Mouse (Mus musculus): ENCODE measurements around the gene Ttbk2. TPM values are rescaled to one million over a fixed set of nuclear protein-coding genes. Genes with fewer than 3 reads are reported as not detected.

Ttbk2 gene
- 3.1 and 7.9 TPM in 2 replicates for total RNA-seq (2014; fragmentation: Nextera tagmentation)
- 4.0 and 6.3 TPM in 2 replicates for total RNA-seq (2017)

GRCm38 (mm10) chr2:120850424-120851082, at the start of gene Ttbk2:
Ttbk2 (minus strand) TSS chr2:120850604.
- peak; percentile 99 for ATAC-seq (replicated peaks; ENCODE audit: poor library complexity, severe bottlenecking)

- ATAC-seq (replicated peaks; ENCODE audit: poor library complexity, severe bottlenecking) = no peak
These were observed 46.0 kb upstream of the Ttbk2 start for GRCm38 (mm10) chr2:120896361-120896760.

- no peak for ATAC-seq (replicated peaks; ENCODE audit: poor library complexity, severe bottlenecking)
These were observed 37.2 kb upstream of the Ttbk2 start for GRCm38 (mm10) chr2:120887601-120888000.

- ATAC-seq (replicated peaks; ENCODE audit: poor library complexity, severe bottlenecking) = no peak
These were observed 22.8 kb upstream of the Ttbk2 start for GRCm38 (mm10) chr2:120873192-120873591.

- no peak for ATAC-seq (replicated peaks; ENCODE audit: poor library complexity, severe bottlenecking)
These were observed 21.3 kb upstream of the Ttbk2 start for GRCm38 (mm10) chr2:120871447-120872336.

GRCm38 (mm10) chr2:120867336-120867735, 16.9 kb upstream of the Ttbk2 start:
- ATAC-seq (replicated peaks; ENCODE audit: poor library complexity, severe bottlenecking) = no peak

GRCm38 (mm10) chr2:120866561-120866960, 16.2 kb upstream of the Ttbk2 start:
- peak; percentile 52 for ATAC-seq (replicated peaks; ENCODE audit: poor library complexity, severe bottlenecking)

- ATAC-seq (replicated peaks; ENCODE audit: poor library complexity, severe bottlenecking) = no peak
These were observed 13.0 kb upstream of the Ttbk2 start for GRCm38 (mm10) chr2:120863389-120863788.

- ATAC-seq (replicated peaks; ENCODE audit: poor library complexity, severe bottlenecking) = no peak
These were observed 10.3 kb upstream of the Ttbk2 start for GRCm38 (mm10) chr2:120860699-120861098.

- ATAC-seq (replicated peaks; ENCODE audit: poor library complexity, severe bottlenecking) = no peak
These were observed 7.7 kb upstream of the Ttbk2 start for GRCm38 (mm10) chr2:120858131-120858530.

GRCm38 (mm10) chr2:120853151-120853550, 2.7 kb upstream of the Ttbk2 start:
- no peak for ATAC-seq (replicated peaks; ENCODE audit: poor library complexity, severe bottlenecking)

- ATAC-seq (replicated peaks; ENCODE audit: poor library complexity, severe bottlenecking) = no peak
These were observed 2.2 kb upstream of the Ttbk2 start for GRCm38 (mm10) chr2:120852626-120853025.

- peak; percentile 18; the same call in 1 of the 2 replicates for ATAC-seq (replicated peaks; ENCODE audit: poor library complexity, severe bottlenecking)
These were observed 668 bp downstream of the Ttbk2 start, which contains the start of gene Cdan1 for GRCm38 (mm10) chr2:120849449-120850423. Cdan1 (minus strand) TSS chr2:120850128.

- ATAC-seq (replicated peaks; ENCODE audit: poor library complexity, severe bottlenecking) = no peak
These were observed 5.1 kb downstream of the Ttbk2 start for GRCm38 (mm10) chr2:120845280-120845679.

GRCm38 (mm10) chr2:120843990-120844389, 6.4 kb downstream of the Ttbk2 start:
- no peak for ATAC-seq (replicated peaks; ENCODE audit: poor library complexity, severe bottlenecking)

GRCm38 (mm10) chr2:120841211-120841610, 9.2 kb downstream of the Ttbk2 start:
- ATAC-seq (replicated peaks; ENCODE audit: poor library complexity, severe bottlenecking) = no peak

GRCm38 (mm10) chr2:120835167-120835566, 15.2 kb downstream of the Ttbk2 start:
- no peak for ATAC-seq (replicated peaks; ENCODE audit: poor library complexity, severe bottlenecking)

GRCm38 (mm10) chr2:120826936-120827638, 23.3 kb downstream of the Ttbk2 start:
- no peak for ATAC-seq (replicated peaks; ENCODE audit: poor library complexity, severe bottlenecking)

- no peak for ATAC-seq (replicated peaks; ENCODE audit: poor library complexity, severe bottlenecking)
These were observed 80.0 kb downstream of the Ttbk2 start for GRCm38 (mm10) chr2:120770265-120770935.
